Mouse (Mus musculus): Measurements from ENCODE around the gene Lmnb2. TPM values are rescaled to one million over a fixed set of nuclear protein-coding genes. Genes with fewer than 3 reads are reported as not detected.

Gene Lmnb2
- polyA plus RNA-seq, 1 experiment from 2014 or later, result 10.3 TPM

DNA sequence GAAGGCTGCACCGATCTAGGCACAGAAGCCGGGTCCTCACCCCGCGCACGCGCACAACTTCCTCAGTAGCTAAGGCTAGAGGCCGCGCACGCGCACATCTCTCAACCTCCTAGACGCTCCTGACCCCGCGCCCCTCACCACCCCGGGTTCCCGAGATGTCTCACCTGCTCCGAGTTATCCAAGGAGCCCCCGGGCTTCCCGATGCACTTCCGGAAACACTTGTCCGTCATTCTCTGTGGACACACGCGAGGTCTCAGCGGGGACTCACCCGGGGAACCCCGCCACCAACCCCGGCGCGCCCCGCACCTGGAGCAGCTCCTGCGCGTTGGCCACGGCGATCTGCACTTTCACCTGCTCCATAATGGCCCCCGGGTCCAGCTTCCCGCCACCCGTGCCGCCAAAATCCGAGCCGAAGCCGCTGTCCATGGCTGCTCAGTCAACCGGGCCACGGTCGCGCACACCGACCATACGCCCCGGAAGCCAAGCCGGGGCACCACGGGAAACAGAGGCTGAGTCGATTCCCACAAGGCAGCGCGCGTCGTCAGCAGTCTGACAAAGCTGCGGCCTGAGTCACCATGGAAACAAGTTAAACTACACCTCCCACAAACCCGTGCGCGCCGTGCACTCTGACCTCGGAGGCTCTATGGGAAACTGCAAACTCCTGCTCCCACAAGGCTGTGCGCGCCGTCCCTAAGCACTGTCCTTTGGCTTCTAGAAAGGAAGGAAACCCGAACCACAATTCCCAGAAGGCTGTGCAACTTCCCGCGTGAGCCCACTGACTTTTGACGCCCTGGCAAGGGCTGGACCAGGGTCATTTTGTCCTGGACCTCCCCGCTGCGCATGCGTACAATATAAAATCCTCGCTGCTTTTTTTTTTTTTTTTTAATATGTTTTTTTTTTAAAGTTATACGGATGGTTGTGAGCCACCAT, 17.5 kb downstream of the Lmnb2 start, which contains the start of gene Timm13:
TSS of gene Timm13 (minus strand) at position 652 of the 930 bp plus-strand sequence.
- peak within 1 kb of the TSS; percentile 97 for H3K4me2 ChIP-seq (ENCODE audit: low read depth, low read length)

DNA sequence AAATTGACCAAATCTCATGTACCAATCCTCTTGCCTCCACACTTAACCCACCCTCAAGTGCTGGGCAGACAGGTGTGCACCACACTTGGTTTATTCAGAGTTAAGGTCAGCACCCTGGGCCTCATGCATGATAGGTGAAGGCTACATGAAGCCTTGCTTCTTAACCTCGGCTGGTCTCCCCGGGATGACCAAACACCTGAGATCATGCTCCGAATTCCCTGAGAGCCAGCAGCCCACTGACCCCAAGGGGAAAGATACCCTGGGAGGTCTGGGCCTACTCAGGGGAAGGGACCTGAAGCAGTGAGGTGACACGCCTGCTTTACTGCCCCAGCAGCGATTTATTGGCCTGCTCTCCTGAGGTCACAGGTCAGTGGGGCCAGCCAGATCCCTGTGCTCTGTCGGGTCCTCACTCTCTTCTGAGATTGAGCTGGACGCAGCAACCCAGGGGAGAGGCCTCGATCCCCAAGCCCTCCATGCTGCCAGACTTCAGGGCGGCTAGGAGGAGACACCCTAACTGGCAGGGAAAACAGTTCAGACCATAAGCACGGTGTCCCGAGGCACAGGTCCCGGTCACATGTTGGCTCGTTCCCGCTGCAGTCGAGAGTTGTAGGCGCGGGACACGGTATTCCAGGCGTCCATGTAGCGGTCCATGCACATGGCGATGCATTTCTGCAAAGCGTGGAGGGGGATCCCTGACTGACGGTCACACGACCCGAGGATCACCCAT, 18.3 kb downstream of the Lmnb2 start:
- 11% methylated on average over 25 of the region's 25 CpGs for WGBS (ENCODE audit: insufficient replicate concordance)
- Histone ChIP-seq H3K4me1 (ENCODE audit: control insufficient read depth, low read depth, low read length) (peaks cover 17% of the 10 kb centered on the region), H3K9ac (ENCODE audit: low read depth, low read length) (peak overlapping the region; percentile 78), H3K4me3 (ENCODE audit: low read depth, low read length) (peak overlapping the region; percentile 82), H3K27me3 (ENCODE audit: control insufficient read depth, insufficient read depth, low read depth, low read length) (no peaks in the 10 kb centered on the region), H3K4me2 (ENCODE audit: low read depth, low read length) (peak overlapping the region; percentile 97), H3K36me3 (ENCODE audit: control insufficient read depth, insufficient read depth) (peaks cover 6% of the 10 kb centered on the region), H3K27ac (ENCODE audit: low read length) (no peak overlapping the region), H3K9me3 (replicated peaks; ENCODE audit: control insufficient read depth, low read length) (no peaks in the 10 kb centered on the region)
- no peak for ATAC-seq (ENCODE audit: low read depth)

More for the DNA sequence above, 17.5 kb downstream of the Lmnb2 start, which contains the start of gene Timm13:
- peaks cover 17% of the 10 kb centered on the region for H3K4me1 ChIP-seq (ENCODE audit: control insufficient read depth, low read depth, low read length)
- peaks cover 7% of the 10 kb centered on the region for H3K36me3 ChIP-seq (ENCODE audit: control insufficient read depth, insufficient read depth)
- no peaks in the 10 kb centered on the region for H3K27me3 ChIP-seq (ENCODE audit: control insufficient read depth, insufficient read depth, low read depth, low read length)
- H3K9ac ChIP-seq (ENCODE audit: low read depth, low read length), result peak within 1 kb of the TSS; percentile 78
- WGBS (ENCODE audit: insufficient replicate concordance), result under 1% methylated on average over 72 of the region's 72 CpGs
- no peaks in the 10 kb centered on the region for H3K9me3 ChIP-seq (replicated peaks; ENCODE audit: control insufficient read depth, low read length)
- H3K4me3 ChIP-seq (ENCODE audit: low read depth, low read length), result peak within 1 kb of the TSS; percentile 82
- ATAC-seq (ENCODE audit: low read depth), result peak; percentile 95
- peak within 1 kb of the TSS; percentile 79 for H3K27ac ChIP-seq (ENCODE audit: low read length)

DNA sequence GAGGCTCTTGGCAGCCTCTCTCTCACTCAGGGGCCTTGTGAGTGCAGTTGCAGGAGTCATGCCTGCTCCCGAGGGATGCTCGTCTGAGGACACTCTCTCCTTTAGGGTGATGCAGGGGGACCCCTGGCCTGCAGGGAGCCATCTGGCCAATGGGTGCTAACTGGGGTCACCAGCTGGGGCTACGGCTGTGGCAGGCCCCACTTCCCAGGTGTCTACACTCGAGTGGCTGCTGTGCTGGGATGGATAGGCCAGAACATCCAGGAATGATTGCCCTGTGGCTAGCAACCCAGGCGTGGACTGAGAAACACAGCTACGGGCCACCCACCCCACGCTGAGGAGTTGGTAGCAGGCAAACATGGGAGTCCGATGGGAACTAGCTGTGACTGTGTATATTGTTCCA, 19.0 kb downstream of the Lmnb2 start:
- H3K36me3 ChIP-seq (ENCODE audit: control insufficient read depth, insufficient read depth), result peaks cover 2% of the 10 kb centered on the region; the same call in 1 of the 2 replicates
- H3K27me3 ChIP-seq (ENCODE audit: control insufficient read depth, insufficient read depth, low read depth, low read length), result no peaks in the 10 kb centered on the region
- H3K4me1 ChIP-seq (ENCODE audit: control insufficient read depth, low read depth, low read length), result peaks cover 17% of the 10 kb centered on the region
- H3K4me3 ChIP-seq (ENCODE audit: low read depth, low read length), result no peak overlapping the region
- H3K9ac ChIP-seq (ENCODE audit: low read depth, low read length), result peak overlapping the region; percentile 78; the same call in 1 of the 2 replicates
- no peaks in the 10 kb centered on the region for H3K9me3 ChIP-seq (replicated peaks; ENCODE audit: control insufficient read depth, low read length)
- WGBS (ENCODE audit: insufficient replicate concordance), result 80% methylated on average over 8 of the region's 8 CpGs
- peak overlapping the region; percentile 97; the same call in 1 of the 2 replicates for H3K4me2 ChIP-seq (ENCODE audit: low read depth, low read length)
- H3K27ac ChIP-seq (ENCODE audit: low read length), result no peak overlapping the region
- ATAC-seq (ENCODE audit: low read depth), result no peak

DNA sequence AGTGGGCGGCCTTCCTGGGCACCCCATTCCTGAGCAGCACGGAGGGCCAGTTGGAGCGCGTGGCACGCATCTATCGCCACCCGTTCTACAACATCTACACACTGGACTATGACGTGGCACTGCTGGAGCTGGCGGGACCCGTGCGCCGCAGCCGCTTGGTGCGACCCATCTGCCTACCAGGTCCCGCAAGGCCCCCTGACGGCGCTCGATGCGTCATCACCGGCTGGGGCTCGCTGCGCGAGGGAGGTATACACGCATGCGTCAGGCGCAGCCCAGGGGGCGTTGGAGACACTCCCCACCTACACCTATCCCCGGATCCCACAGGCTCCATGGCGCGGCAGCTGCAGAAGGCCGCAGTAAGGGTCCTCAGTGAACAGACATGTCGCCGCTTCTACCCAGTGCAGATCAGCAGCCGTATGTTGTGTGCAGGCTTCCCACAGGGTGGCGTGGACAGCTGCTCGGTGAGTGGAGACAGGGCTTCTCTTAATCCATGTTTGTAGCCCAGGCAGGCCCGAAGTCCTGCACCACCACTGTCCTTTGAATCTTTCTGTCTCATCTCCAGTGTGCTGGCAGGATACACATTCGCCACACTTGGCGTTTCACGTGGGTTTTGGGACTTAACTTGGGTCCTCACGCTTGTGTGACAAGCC, 20.1 kb downstream of the Lmnb2 start:
- H3K36me3 ChIP-seq (ENCODE audit: control insufficient read depth, insufficient read depth), result peaks cover 2% of the 10 kb centered on the region; the same call in 1 of the 2 replicates
- H3K9ac ChIP-seq (ENCODE audit: low read depth, low read length), result no peak overlapping the region
- H3K9me3 ChIP-seq (replicated peaks; ENCODE audit: control insufficient read depth, low read length), result no peaks in the 10 kb centered on the region
- peaks cover 17% of the 10 kb centered on the region for H3K4me1 ChIP-seq (ENCODE audit: control insufficient read depth, low read depth, low read length)
- no peaks in the 10 kb centered on the region for H3K27me3 ChIP-seq (ENCODE audit: control insufficient read depth, insufficient read depth, low read depth, low read length)
- ATAC-seq (ENCODE audit: low read depth), result no peak
- H3K4me2 ChIP-seq (ENCODE audit: low read depth, low read length), result no peak overlapping the region
- no peak overlapping the region for H3K27ac ChIP-seq (ENCODE audit: low read length)
- no peak overlapping the region for H3K4me3 ChIP-seq (ENCODE audit: low read depth, low read length)
- WGBS (ENCODE audit: insufficient replicate concordance), result 50% methylated on average over 41 of the region's 41 CpGs

DNA sequence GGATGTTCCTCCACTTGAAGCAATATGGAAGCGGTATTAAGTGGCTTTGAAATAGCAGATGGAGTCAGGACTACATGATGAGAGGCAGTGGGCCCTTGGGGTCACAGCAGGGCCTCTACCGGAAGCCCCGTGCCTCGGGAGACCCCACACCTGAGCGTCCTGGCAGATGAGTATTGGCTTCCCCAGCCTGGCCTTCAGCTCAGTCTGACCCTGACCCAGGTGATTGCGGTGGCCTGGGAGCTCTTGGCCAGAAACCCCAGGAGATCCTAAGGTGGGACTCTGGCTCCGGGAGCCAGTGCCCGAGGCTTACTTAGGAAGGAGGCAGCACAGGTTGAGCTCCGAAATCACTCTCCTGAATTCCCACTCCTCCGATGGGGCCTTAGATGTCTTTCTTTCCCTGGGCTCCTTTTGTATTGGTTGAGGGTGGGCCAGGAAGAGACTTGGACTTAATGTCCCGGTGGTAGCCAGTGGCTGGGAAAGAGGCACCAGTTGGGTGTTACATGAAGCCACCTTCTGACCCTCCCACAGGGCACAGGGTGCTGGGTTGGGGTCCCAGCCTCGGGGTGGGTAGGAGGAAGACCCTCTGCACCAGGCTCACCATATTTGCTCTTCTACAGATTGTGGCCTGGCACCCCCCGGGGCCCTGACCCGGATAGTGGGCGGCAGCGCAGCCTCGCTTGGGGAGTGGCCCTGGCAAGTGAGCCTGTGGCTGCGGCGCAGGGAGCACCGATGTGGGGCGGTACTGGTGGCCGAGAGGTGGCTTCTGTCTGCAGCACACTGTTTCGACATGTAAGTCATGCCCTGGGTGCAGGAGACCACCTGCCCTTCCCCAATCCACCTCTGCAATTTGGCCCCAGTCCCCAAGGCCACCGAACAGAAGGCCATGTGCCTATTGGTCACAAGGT, 21.2 kb downstream of the Lmnb2 start:
- H3K4me1 ChIP-seq (ENCODE audit: control insufficient read depth, low read depth, low read length), result peaks cover 17% of the 10 kb centered on the region
- H3K9ac ChIP-seq (ENCODE audit: low read depth, low read length), result no peak overlapping the region
- peaks cover 2% of the 10 kb centered on the region; the same call in 1 of the 2 replicates for H3K36me3 ChIP-seq (ENCODE audit: control insufficient read depth, insufficient read depth)
- H3K27ac ChIP-seq (ENCODE audit: low read length), result no peak overlapping the region
- no peak overlapping the region for H3K4me3 ChIP-seq (ENCODE audit: low read depth, low read length)
- no peak for ATAC-seq (ENCODE audit: low read depth)
- H3K4me2 ChIP-seq (ENCODE audit: low read depth, low read length), result no peak overlapping the region
- H3K27me3 ChIP-seq (ENCODE audit: control insufficient read depth, insufficient read depth, low read depth, low read length), result no peaks in the 10 kb centered on the region
- no peaks in the 10 kb centered on the region for H3K9me3 ChIP-seq (replicated peaks; ENCODE audit: control insufficient read depth, low read length)
- 70% methylated on average over 24 of the region's 24 CpGs for WGBS (ENCODE audit: insufficient replicate concordance)

DNA sequence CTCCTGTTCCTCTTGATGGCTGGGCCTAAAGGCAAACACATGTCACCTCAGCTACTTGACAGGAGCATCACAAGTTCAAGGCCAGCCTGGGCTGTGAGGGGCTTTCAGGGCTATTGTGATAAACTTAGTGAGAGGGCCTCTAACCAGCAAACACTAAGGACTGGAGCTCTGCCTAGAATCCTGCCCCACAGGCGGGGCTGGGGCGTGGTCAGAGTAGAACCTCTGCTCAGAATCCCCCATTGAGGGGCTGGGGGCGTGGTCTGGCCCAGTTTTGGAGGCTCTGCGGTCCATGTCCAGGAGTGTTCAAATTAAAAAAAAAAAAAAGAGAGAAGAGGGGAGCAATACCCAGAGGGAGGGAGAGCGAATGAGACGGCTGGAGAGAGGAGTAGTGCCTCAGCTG, 22.3 kb downstream of the Lmnb2 start:
- Histone ChIP-seq H3K27ac (ENCODE audit: low read length) (no peak overlapping the region), H3K27me3 (ENCODE audit: control insufficient read depth, insufficient read depth, low read depth, low read length) (no peaks in the 10 kb centered on the region), H3K4me2 (ENCODE audit: low read depth, low read length) (no peak overlapping the region), H3K4me3 (ENCODE audit: low read depth, low read length) (no peak overlapping the region), H3K9ac (ENCODE audit: low read depth, low read length) (no peak overlapping the region), H3K9me3 (replicated peaks; ENCODE audit: control insufficient read depth, low read length) (no peaks in the 10 kb centered on the region), H3K36me3 (ENCODE audit: control insufficient read depth, insufficient read depth) (peaks cover 2% of the 10 kb centered on the region; the same call in 1 of the 2 replicates), H3K4me1 (ENCODE audit: control insufficient read depth, low read depth, low read length) (peaks cover 13% of the 10 kb centered on the region)
- ATAC-seq (ENCODE audit: low read depth), result no peak
- 61% methylated on average over 6 of the region's 6 CpGs for WGBS (ENCODE audit: insufficient replicate concordance)

DNA sequence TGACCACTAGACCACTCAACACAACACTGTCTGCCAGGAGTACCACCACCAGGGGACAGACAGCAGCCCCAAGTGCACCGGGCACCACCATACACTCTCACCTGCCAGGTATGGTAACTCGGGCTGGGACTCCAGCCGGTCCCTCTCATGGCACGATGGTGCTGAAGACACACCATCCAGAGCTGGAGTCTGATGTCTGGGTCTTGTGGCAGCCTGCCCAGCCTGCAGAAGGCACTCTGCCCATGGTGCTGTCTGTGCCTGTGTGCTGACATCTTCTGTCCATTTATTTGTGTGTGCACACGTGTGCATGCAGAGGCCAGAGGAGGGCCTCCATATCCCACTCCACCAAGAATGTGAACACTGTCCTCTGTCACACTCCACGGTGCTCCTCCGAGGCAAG, 22.9 kb downstream of the Lmnb2 start:
- Histone ChIP-seq H3K27ac (ENCODE audit: low read length) (no peak overlapping the region), H3K27me3 (ENCODE audit: control insufficient read depth, insufficient read depth, low read depth, low read length) (peaks cover 2% of the 10 kb centered on the region; the same call in 1 of the 2 replicates), H3K36me3 (ENCODE audit: control insufficient read depth, insufficient read depth) (peaks cover 2% of the 10 kb centered on the region; the same call in 1 of the 2 replicates), H3K9ac (ENCODE audit: low read depth, low read length) (no peak overlapping the region), H3K9me3 (replicated peaks; ENCODE audit: control insufficient read depth, low read length) (no peaks in the 10 kb centered on the region), H3K4me2 (ENCODE audit: low read depth, low read length) (no peak overlapping the region), H3K4me1 (ENCODE audit: control insufficient read depth, low read depth, low read length) (peaks cover 13% of the 10 kb centered on the region), H3K4me3 (ENCODE audit: low read depth, low read length) (no peak overlapping the region)
- no peak for ATAC-seq (ENCODE audit: low read depth)
- 68% methylated on average over 7 of the region's 7 CpGs for WGBS (ENCODE audit: insufficient replicate concordance)

DNA sequence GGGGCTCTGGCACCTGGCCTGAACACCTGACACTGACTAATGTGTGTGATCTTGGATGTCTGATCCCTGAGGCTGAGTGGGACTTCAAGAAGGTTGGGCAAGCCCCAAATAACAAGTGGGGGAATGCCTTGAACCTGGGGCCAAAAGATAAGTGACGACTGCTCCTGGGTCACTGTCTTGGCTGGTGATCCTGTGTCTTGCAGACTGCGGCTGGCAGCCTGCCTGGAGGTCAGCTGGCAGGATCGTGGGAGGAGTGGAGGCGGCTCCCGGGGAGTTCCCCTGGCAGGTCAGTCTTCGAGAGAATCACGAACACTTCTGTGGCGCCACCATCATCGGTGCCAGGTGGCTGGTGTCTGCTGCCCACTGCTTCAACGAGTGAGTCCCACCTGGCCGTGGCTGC, 30.9 kb downstream of the Lmnb2 start:
- no peak overlapping the region for H3K27ac ChIP-seq (ENCODE audit: low read length)
- no peaks in the 10 kb centered on the region for H3K4me1 ChIP-seq (ENCODE audit: control insufficient read depth, low read depth, low read length)
- no peaks in the 10 kb centered on the region for H3K9me3 ChIP-seq (replicated peaks; ENCODE audit: control insufficient read depth, low read length)
- 48% methylated on average over 11 of the region's 11 CpGs for WGBS (ENCODE audit: insufficient replicate concordance)
- no peaks in the 10 kb centered on the region for H3K36me3 ChIP-seq (ENCODE audit: control insufficient read depth, insufficient read depth)
- no peak overlapping the region for H3K4me3 ChIP-seq (ENCODE audit: low read depth, low read length)
- no peak for ATAC-seq (ENCODE audit: low read depth)
- H3K27me3 ChIP-seq (ENCODE audit: control insufficient read depth, insufficient read depth, low read depth, low read length), result peaks cover 20% of the 10 kb centered on the region
- H3K4me2 ChIP-seq (ENCODE audit: low read depth, low read length), result no peak overlapping the region
- H3K9ac ChIP-seq (ENCODE audit: low read depth, low read length), result no peak overlapping the region
